Mouse (Mus musculus) yolk sac, embryonic 10.5 days (tissue): ENCODE measurements at regions not wholly inside any gene's neighbourhood (a gene's known extent, or its start where the extent isn't known, plus 50 kb on each side); places are given as distances from the start of the nearest gene placed in this dataset.

Experiments
- DNase-seq: peaks from one replicate; pipeline ENCODE4 v3.0.0-alpha.2; 2017; ENCODE audit warnings: low spot score

GRCm38 (mm10) chr10:120612351-120612750 lies 136.1 kb upstream of the Hmga2 start:
- DNase-seq: no peak

GRCm38 (mm10) chr10:120610076-120610475 lies 133.8 kb upstream of the Hmga2 start:
- no peak for DNase-seq

GRCm38 (mm10) chr10:120604506-120604905 lies 128.2 kb upstream of the Hmga2 start:
- DNase-seq: no peak

- DNase-seq: no peak
These were observed 126.9 kb upstream of the Hmga2 start for GRCm38 (mm10) chr10:120603167-120603566.

- no peak for DNase-seq
These were observed 124.5 kb upstream of the Hmga2 start for GRCm38 (mm10) chr10:120600735-120601134.

- DNase-seq: no peak
These were observed 123.3 kb upstream of the Hmga2 start for GRCm38 (mm10) chr10:120599551-120599950.

GRCm38 (mm10) chr10:120597320-120597887 lies 121.1 kb upstream of the Hmga2 start:
- DNase-seq: peak; percentile 19

GRCm38 (mm10) chr10:120595145-120595544 lies 118.9 kb upstream of the Hmga2 start:
- DNase-seq: no peak

GRCm38 (mm10) chr10:120593876-120594275 lies 117.6 kb upstream of the Hmga2 start:
- DNase-seq: no peak

GRCm38 (mm10) chr10:120589659-120590058 lies 113.4 kb upstream of the Hmga2 start:
- no peak for DNase-seq

- no peak for DNase-seq
These were observed 111.8 kb upstream of the Hmga2 start for GRCm38 (mm10) chr10:120587854-120588633.

- DNase-seq: no peak
These were observed 110.9 kb upstream of the Hmga2 start for GRCm38 (mm10) chr10:120587179-120587578.

- DNase-seq: peak; percentile 38
These were observed 106.2 kb upstream of the Hmga2 start for GRCm38 (mm10) chr10:120582497-120582896.

- no peak for DNase-seq
These were observed 105.3 kb upstream of the Hmga2 start for GRCm38 (mm10) chr10:120581547-120581946.

- DNase-seq: no peak
These were observed 100.6 kb upstream of the Hmga2 start for GRCm38 (mm10) chr10:120576886-120577285.

- DNase-seq: no peak
These were observed 99.9 kb upstream of the Hmga2 start for GRCm38 (mm10) chr10:120576148-120576547.

- DNase-seq: no peak
These were observed 95.1 kb upstream of the Hmga2 start for GRCm38 (mm10) chr10:120571340-120571739.

- no peak for DNase-seq
These were observed 89.7 kb upstream of the Hmga2 start for GRCm38 (mm10) chr10:120565992-120566391.

- DNase-seq: no peak
These were observed 88.6 kb upstream of the Hmga2 start for GRCm38 (mm10) chr10:120564859-120565258.

- no peak for DNase-seq
These were observed 87.7 kb upstream of the Hmga2 start for GRCm38 (mm10) chr10:120563926-120564325.

GRCm38 (mm10) chr10:120561821-120562220 lies 85.6 kb upstream of the Hmga2 start:
- no peak for DNase-seq

GRCm38 (mm10) chr10:120557850-120558447 lies 81.7 kb upstream of the Hmga2 start:
- DNase-seq: no peak

- DNase-seq: no peak
These were observed 79.8 kb upstream of the Hmga2 start for GRCm38 (mm10) chr10:120556116-120556515.
